Mouse (Mus musculus) spleen, postnatal 0 days (tissue): ENCODE data around the gene Gm5150. TPM values are rescaled to one million over a fixed set of nuclear protein-coding genes. Genes with fewer than 3 reads are reported as not detected.

Experiments
- polyA plus RNA-seq: library from polyadenylated mRNA; unstranded; fragments of >200 nt; fragmentation: Nextera tagmentation; extraction: Ambion mirVana; gene quantifications from 2 replicates; pipeline ENCODE4 v1.2.1, GENCODE M21; 2015

Gm5150 gene
- 2.5 and 3.8 TPM in 2 replicates for polyA plus RNA-seq

DNA sequence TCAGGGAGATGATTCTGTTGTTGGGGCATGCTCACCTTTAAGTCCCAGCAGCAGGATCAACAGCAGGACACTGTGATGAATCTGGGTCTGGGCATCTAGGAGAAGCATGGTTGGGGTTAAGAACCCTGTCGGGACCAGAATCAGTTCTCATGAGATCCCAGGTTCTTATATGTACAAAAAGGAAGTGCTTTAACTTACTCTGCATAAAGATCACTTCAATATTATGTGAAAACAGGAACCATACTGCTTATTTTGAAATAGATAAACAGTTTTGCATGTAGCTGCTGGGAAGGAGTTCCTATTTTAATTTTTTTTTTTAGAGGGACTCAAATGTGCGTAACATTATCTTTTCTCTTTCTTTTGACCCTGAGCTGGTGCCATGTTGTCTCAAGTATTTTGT lies at the start of gene Gm5150:
TSS of gene Gm5150 (minus strand) at position 223 of the 400 bp plus-strand sequence.

Other genes with a start within 250 kb of the Gm5150 start
- 6.3 and 7.1 TPM in 2 replicates for gene Sirpb1c, start 157.9 kb downstream of the Gm5150 start, polyA plus RNA-seq